Mouse (Mus musculus): ENCODE data around the gene Mrs2. TPM values are rescaled to one million over a fixed set of nuclear protein-coding genes. Genes with fewer than 3 reads are reported as not detected.

Mrs2 gene
- polyA plus RNA-seq, 1 experiment from 2014 or later = 15.0 TPM

DNA sequence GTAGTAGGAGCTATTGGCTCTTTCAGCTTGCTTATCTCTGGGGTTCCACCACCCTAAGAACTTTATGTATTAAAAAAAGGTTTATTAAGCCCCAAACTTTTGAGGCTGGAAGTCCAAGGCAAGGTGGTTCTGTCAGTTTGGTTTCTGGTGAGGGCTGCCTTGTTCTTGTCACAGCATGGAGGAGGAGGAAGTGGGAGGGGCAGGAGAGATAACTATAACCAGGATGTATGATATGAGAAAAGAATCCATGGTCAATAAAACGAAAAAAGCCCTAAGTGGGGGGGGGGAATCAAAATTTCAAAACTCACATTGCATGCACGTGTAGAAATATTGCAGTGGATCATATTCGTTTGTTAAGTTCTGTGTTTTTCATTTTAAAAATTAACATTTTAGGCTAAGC, 3.0 kb upstream of the Mrs2 start:
- Histone ChIP-seq H3K9me3 (no peaks in the 10 kb centered on the region), H3K4me3 (replicated peaks) (no peak overlapping the region), H3K4me2 (no peak overlapping the region), H3K9ac (no peak overlapping the region), H3K27me3 (replicated peaks) (no peaks in the 10 kb centered on the region), H3K36me3 (no peaks in the 10 kb centered on the region), H3K27ac (no peak overlapping the region), H3K4me1 (peaks cover 10% of the 10 kb centered on the region; the same call in 1 of the 2 replicates)
- no peak for ATAC-seq (ENCODE audit: insufficient read depth, low FRiP score, low read depth)
- 76% methylated on average over 3 of the region's 3 CpGs for WGBS

DNA sequence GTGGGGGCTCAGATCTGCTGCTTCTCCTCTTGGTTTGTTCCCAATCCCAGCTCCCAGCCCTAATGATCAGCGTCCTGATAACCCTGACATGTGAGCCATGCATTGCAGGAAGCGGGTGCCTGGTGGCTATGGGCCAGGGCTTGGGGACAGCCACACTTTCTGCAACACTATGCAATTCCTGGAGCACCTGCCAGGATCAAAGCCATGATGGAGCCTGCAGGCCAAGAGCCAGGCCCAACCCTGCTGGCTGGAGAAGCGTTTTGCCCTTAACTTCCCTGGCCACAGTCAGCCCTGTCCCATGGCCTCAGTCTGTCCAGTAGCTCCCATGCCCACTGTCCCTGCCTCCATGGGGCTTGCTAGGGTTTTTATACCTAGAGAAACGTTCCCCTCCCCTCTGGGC, 2.2 kb upstream of the Mrs2 start:
- Histone ChIP-seq H3K9me3 (no peaks in the 10 kb centered on the region), H3K27me3 (replicated peaks) (no peaks in the 10 kb centered on the region), H3K4me3 (replicated peaks) (no peak overlapping the region), H3K4me1 (peaks cover 10% of the 10 kb centered on the region; the same call in 1 of the 2 replicates), H3K4me2 (no peak overlapping the region), H3K36me3 (no peaks in the 10 kb centered on the region), H3K9ac (no peak overlapping the region), H3K27ac (no peak overlapping the region)
- WGBS = 66% methylated on average over 4 of the region's 4 CpGs
- ATAC-seq (ENCODE audit: insufficient read depth, low FRiP score, low read depth) = no peak

DNA sequence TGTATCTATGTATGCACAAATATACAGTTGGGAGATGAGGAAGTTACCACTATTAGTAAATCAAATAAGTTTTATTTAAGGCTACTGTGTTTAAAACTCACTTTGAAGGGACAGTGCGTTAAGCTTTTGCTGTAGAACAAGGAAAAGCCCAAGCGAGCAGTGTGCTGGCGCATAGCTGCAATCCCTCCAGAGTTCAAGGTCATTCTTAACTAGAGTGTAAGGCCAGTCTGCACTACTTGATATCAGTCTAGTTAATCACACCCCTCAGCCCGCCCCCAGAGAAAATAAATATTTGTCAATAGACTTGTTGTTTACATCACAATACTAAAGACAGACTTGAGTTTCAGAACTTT, 337 bp upstream of the Mrs2 start:
- Histone ChIP-seq H3K27me3 (replicated peaks) (no peaks in the 10 kb centered on the region), H3K9ac (peak overlapping the region; percentile 86; the same call in 1 of the 2 replicates), H3K4me2 (peak overlapping the region; percentile 74), H3K9me3 (no peaks in the 10 kb centered on the region), H3K27ac (peak overlapping the region; percentile 77), H3K4me3 (replicated peaks) (peak overlapping the region; percentile 94), H3K4me1 (peaks cover 10% of the 10 kb centered on the region; the same call in 1 of the 2 replicates), H3K36me3 (no peaks in the 10 kb centered on the region)
- 38% methylated on average over 4 of the region's 4 CpGs for whole genome bisulfite sequencing
- ATAC-seq (ENCODE audit: insufficient read depth, low FRiP score, low read depth) = no peak

GRCm38 (mm10) chr13:25018316-25018715, 1.9 kb downstream of the Mrs2 start:
- Histone ChIP-seq H3K27me3 (replicated peaks) (no peaks in the 10 kb centered on the region), H3K9me3 (no peaks in the 10 kb centered on the region), H3K4me2 (peak overlapping the region; percentile 74), H3K36me3 (no peaks in the 10 kb centered on the region), H3K27ac (no peak overlapping the region), H3K4me3 (replicated peaks) (0 out of 2 replicates have a peak overlapping the region, but pooled peaks have one; percentile 5), H3K4me1 (peaks cover 10% of the 10 kb centered on the region; the same call in 1 of the 2 replicates), H3K9ac (no peak overlapping the region)
- ATAC-seq (ENCODE audit: insufficient read depth, low FRiP score, low read depth) = no peak
- 90% methylated on average over 9 of the region's 9 CpGs for WGBS

- Histone ChIP-seq H3K36me3 (peaks cover 13% of the 10 kb centered on the region; the same call in 1 of the 2 replicates), H3K4me2 (no peak overlapping the region), H3K4me1 (no peaks in the 10 kb centered on the region), H3K4me3 (replicated peaks) (no peak overlapping the region), H3K9me3 (no peaks in the 10 kb centered on the region), H3K27ac (no peak overlapping the region), H3K27me3 (replicated peaks) (no peaks in the 10 kb centered on the region), H3K9ac (no peak overlapping the region)
- 84% methylated on average over 8 of the region's 8 CpGs for WGBS
- ATAC-seq (ENCODE audit: insufficient read depth, low FRiP score, low read depth) = no peak
Measured at GRCm38 (mm10) chr13:25007115-25007514, 13.1 kb downstream of the Mrs2 start.

DNA sequence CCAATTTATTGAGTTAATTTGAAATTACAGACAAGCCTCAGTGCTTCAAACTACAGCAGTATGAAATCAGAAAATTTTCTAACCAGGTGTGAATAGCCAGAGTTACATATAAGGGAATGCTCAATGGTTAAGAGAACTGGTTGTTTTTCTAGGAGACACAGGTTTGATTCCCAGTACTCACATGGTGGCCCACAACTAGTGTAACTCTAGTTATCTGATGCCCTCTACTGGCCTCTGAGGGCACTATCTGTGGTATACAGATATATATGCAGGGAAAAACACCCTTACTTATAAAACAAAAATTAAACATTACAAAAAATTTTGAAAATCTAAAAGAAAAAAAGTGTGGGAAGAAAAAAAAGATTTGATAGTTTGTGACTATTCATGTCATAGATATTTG, 17.2 kb downstream of the Mrs2 start:
- Histone ChIP-seq H3K9me3 (no peaks in the 10 kb centered on the region), H3K9ac (no peak overlapping the region), H3K27ac (no peak overlapping the region), H3K4me1 (no peaks in the 10 kb centered on the region), H3K4me2 (no peak overlapping the region), H3K36me3 (peaks cover 27% of the 10 kb centered on the region), H3K4me3 (replicated peaks) (no peak overlapping the region), H3K27me3 (replicated peaks) (no peaks in the 10 kb centered on the region)
- no peak for ATAC-seq (ENCODE audit: insufficient read depth, low FRiP score, low read depth)

DNA sequence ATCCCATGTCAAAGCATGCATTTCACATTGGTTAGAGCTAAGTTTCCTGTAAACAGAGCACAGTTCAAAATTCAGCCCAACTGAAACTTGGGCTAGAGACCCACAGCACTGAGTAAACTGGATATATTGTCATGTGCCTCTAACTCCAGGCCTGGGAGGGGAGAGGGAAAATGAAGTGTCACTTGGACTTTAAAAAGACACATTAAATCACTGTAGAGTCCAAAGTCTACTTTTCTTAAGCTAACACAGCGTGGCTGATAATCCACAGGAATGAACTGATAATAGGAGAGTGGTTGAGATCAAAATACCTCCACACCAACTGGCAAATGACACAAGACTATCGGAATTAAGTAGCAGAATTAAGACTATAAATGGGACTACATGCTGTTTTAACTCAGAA, 20.6 kb downstream of the Mrs2 start:
- Histone ChIP-seq H3K4me1 (no peaks in the 10 kb centered on the region), H3K27me3 (replicated peaks) (no peaks in the 10 kb centered on the region), H3K9me3 (no peaks in the 10 kb centered on the region), H3K9ac (no peak overlapping the region), H3K4me2 (no peak overlapping the region), H3K27ac (no peak overlapping the region), H3K4me3 (replicated peaks) (no peak overlapping the region), H3K36me3 (peaks cover 51% of the 10 kb centered on the region)
- peak; percentile 81 for ATAC-seq (ENCODE audit: insufficient read depth, low FRiP score, low read depth)
- 76% methylated on average over 2 of the region's 2 CpGs for WGBS

GRCm38 (mm10) chr13:24993160-24993559, 27.0 kb downstream of the Mrs2 start:
- 0 out of 2 replicates have a peak, but pooled peaks cover 9% of the 10 kb centered on the region for H3K4me1 ChIP-seq
- H3K4me2 ChIP-seq = no peak overlapping the region
- no peaks in the 10 kb centered on the region for H3K27me3 ChIP-seq (replicated peaks)
- peaks cover 48% of the 10 kb centered on the region for H3K36me3 ChIP-seq
- 5% methylated on average over 2 of the region's 2 CpGs for WGBS
- H3K9me3 ChIP-seq = no peaks in the 10 kb centered on the region
- no peak overlapping the region for H3K4me3 ChIP-seq (replicated peaks)
- peak overlapping the region; percentile 63 for H3K27ac ChIP-seq
- peak; percentile 54; the same call in 1 of the 2 replicates for ATAC-seq (ENCODE audit: insufficient read depth, low FRiP score, low read depth)
- no peak overlapping the region for H3K9ac ChIP-seq

DNA sequence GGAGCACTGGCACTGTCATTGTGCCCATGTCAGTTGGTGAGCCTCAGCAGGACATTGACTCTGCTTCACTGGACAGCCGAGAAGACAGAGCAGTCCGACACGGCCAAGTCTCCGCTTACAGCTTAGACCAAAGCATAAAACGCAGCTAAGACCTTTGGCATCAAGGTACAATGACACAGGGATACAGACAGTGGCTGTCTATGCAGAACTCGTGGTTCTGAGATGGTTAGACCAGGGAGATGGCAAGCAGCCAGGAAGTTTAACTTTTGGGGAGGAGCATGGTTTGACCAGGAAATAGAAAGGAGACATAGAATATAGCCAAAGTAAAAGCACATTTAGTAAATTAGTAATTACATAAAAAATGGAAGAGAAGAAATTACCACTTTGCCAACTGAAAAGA, 31.2 kb downstream of the Mrs2 start:
- 75% methylated on average over 6 of the region's 6 CpGs for WGBS
- no peak overlapping the region for H3K9ac ChIP-seq
- no peak for ATAC-seq (ENCODE audit: insufficient read depth, low FRiP score, low read depth)
- no peak overlapping the region for H3K4me3 ChIP-seq (replicated peaks)
- H3K36me3 ChIP-seq = peaks cover 10% of the 10 kb centered on the region; the same call in 1 of the 2 replicates
- H3K27me3 ChIP-seq (replicated peaks) = no peaks in the 10 kb centered on the region
- no peaks in the 10 kb centered on the region for H3K9me3 ChIP-seq
- 0 out of 2 replicates have a peak, but pooled peaks cover 9% of the 10 kb centered on the region for H3K4me1 ChIP-seq
- no peak overlapping the region for H3K4me2 ChIP-seq
- no peak overlapping the region for H3K27ac ChIP-seq

DNA sequence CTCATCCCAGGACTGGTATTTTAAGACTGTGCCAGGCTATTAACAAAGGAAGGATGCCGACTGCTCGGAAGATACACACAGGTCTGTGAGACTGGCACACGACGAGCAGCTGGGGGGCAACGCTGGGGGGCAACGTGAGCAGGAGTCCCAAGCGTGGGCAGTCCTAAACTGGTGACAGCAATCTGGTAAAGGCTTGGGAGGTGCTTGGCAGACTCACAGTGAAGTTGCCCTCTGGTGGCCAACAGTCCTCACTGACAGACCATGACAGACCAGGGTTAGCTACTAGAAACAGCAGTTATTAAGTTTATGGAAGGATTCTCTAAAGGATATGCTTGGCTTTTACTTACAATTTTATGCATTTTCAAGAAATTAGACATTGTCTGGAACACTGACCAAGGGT, 31.8 kb downstream of the Mrs2 start:
- Histone ChIP-seq H3K4me1 (0 out of 2 replicates have a peak, but pooled peaks cover 5% of the 10 kb centered on the region), H3K4me3 (replicated peaks) (no peak overlapping the region), H3K27me3 (replicated peaks) (no peaks in the 10 kb centered on the region), H3K9ac (no peak overlapping the region), H3K36me3 (0 out of 2 replicates have a peak, but pooled peaks cover 7% of the 10 kb centered on the region), H3K27ac (no peak overlapping the region), H3K4me2 (no peak overlapping the region), H3K9me3 (no peaks in the 10 kb centered on the region)
- 31% methylated on average over 7 of the region's 7 CpGs for WGBS
- ATAC-seq (ENCODE audit: insufficient read depth, low FRiP score, low read depth) = peak; percentile 44; the same call in 1 of the 2 replicates

DNA sequence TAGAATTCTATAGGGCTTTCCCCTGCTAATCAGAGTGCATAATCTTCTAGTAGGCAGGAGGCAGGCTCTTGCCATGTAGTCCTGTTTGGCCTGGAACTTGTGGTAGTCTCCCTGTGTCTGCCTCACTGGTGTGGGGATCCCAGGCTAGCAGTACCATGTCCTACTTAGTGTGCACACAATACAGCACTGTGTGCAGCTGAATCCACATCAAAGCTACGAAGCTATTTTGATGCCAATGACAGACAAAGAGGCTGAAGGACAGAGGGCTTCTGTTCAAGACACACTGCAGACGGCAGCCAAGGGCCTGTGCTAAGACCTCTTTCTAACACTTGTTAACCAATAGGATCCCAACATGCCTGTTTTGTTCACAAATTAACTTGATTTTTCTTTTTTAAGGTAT, 34.7 kb downstream of the Mrs2 start:
- Histone ChIP-seq H3K36me3 (0 out of 2 replicates have a peak, but pooled peaks cover 2% of the 10 kb centered on the region), H3K27me3 (replicated peaks) (no peaks in the 10 kb centered on the region), H3K9me3 (no peaks in the 10 kb centered on the region), H3K4me2 (no peak overlapping the region), H3K4me1 (no peaks in the 10 kb centered on the region), H3K4me3 (replicated peaks) (no peak overlapping the region), H3K27ac (no peak overlapping the region), H3K9ac (no peak overlapping the region)
- ATAC-seq (ENCODE audit: insufficient read depth, low FRiP score, low read depth) = no peak
- WGBS = 71% methylated on average over 2 of the region's 2 CpGs

GRCm38 (mm10) chr13:24981031-24981430, 39.1 kb downstream of the Mrs2 start:
- Histone ChIP-seq H3K4me3 (replicated peaks) (no peak overlapping the region), H3K27me3 (replicated peaks) (no peaks in the 10 kb centered on the region), H3K4me1 (no peaks in the 10 kb centered on the region), H3K27ac (no peak overlapping the region), H3K4me2 (no peak overlapping the region), H3K9ac (no peak overlapping the region), H3K9me3 (no peaks in the 10 kb centered on the region), H3K36me3 (no peaks in the 10 kb centered on the region)
- WGBS = 81% methylated on average over 6 of the region's 6 CpGs
- no peak for ATAC-seq (ENCODE audit: insufficient read depth, low FRiP score, low read depth)

- Histone ChIP-seq H3K27me3 (replicated peaks) (no peaks in the 10 kb centered on the region), H3K9me3 (no peaks in the 10 kb centered on the region), H3K4me3 (replicated peaks) (no peak overlapping the region), H3K4me2 (no peak overlapping the region), H3K36me3 (no peaks in the 10 kb centered on the region), H3K27ac (no peak overlapping the region), H3K9ac (no peak overlapping the region), H3K4me1 (no peaks in the 10 kb centered on the region)
- ATAC-seq (ENCODE audit: insufficient read depth, low FRiP score, low read depth) = peak; percentile 18; the same call in 1 of the 2 replicates
- WGBS = 74% methylated on average over 5 of the region's 5 CpGs
Measured at GRCm38 (mm10) chr13:24977820-24978342, 42.3 kb downstream of the Mrs2 start.
